Mouse (Mus musculus) E14TG2a.4 (cell line): Measurements from ENCODE around the gene Zcrb1.
"Not testable (repeated sequence)": the region's sequence is repeated elsewhere in the genome, so short reads cannot be mapped to it uniquely, and the experiment has no call there.

Experiments used
- H3K27me3 ChIP-seq: 2 replicates; pipeline ENCODE4 v1.6.1; 2014; ENCODE audit warnings: low read length, control low read depth; ENCODE audit not compliant: insufficient read depth
- H3K36me3 ChIP-seq: 2 replicates; pipeline ENCODE4 v1.6.1; 2014; ENCODE audit warnings: low read length, control low read depth; ENCODE audit not compliant: insufficient read depth
- H3K4me1 ChIP-seq: replicated peaks from 2 replicates; pipeline ENCODE4 v1.6.1; 2014; ENCODE audit warnings: low read depth, low read length, control low read depth
- H3K4me3 ChIP-seq: replicated peaks from 2 replicates; pipeline ENCODE4 v1.5.1; 2014; ENCODE audit warnings: mild to moderate bottlenecking, low read length
- H3K9me3 ChIP-seq: 2 replicates; pipeline ENCODE4 v1.6.1; 2014; ENCODE audit warnings: low read length, control low read depth
- CTCF ChIP-seq: conservative IDR thresholded peaks from 2 replicates; pipeline ENCODE4 v1.5.1; 2014; ENCODE audit warnings: low read length
- NANOG ChIP-seq: IDR thresholded peaks from 2 replicates; pipeline ENCODE4 v1.6.1; 2014; ENCODE audit warnings: borderline replicate concordance, low read length, mixed read lengths
- POU5F1 ChIP-seq: IDR thresholded peaks from 2 replicates; pipeline ENCODE4 v1.6.1; 2014; ENCODE audit warnings: low read length, borderline replicate concordance

The Zcrb1 gene

GRCm38 (mm10) chr15:93397269-93397668 lies 865 bp downstream of the Zcrb1 start:
- H3K9me3 ChIP-seq = no peaks in the 10 kb centered on the region
- TF ChIP-seq POU5F1 = no peak
- TF ChIP-seq NANOG = no peak
- no peak for TF ChIP-seq CTCF
- H3K4me3 ChIP-seq = peak overlapping the region; percentile 88

DNA sequence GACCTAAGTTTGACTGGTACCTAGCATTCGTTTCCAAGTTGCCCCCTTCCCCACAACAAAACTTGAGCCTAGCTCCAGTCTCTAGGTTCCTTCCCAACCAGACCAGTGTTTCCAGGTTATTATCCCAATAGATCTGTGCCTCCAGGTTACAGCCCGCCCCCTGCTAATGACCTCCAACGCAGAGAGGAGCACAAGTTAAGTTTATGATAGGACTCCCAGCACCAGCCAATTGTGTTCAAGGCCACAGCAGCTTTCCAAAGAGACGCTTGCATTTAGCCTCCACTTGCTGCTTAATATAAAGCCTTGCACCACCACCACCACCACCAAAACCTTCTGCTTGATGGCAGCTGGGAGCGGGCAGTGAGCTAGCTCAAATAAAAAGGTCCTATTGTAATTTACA lies 16.8 kb downstream of the Zcrb1 start:
- Histone ChIP-seq H3K4me3 (no peak overlapping the region), H3K9me3 (no peaks in the 10 kb centered on the region), H3K4me1 (0 out of 2 replicates have a peak, but pooled peaks cover 2% of the 10 kb centered on the region), H3K36me3 (peaks cover 2% of the 10 kb centered on the region), H3K27me3 (no peaks in the 10 kb centered on the region; the same call in 1 of the 2 replicates)
- TF ChIP-seq POU5F1 = no peak
- no peak for TF ChIP-seq NANOG
- no peak for TF ChIP-seq CTCF

More at GRCm38 (mm10) chr15:93397269-93397668, 865 bp downstream of the Zcrb1 start:
- peaks cover 61% of the 10 kb centered on the region for H3K27me3 ChIP-seq
- H3K36me3 ChIP-seq = peaks cover 15% of the 10 kb centered on the region
- peaks cover 23% of the 10 kb centered on the region for H3K4me1 ChIP-seq

DNA sequence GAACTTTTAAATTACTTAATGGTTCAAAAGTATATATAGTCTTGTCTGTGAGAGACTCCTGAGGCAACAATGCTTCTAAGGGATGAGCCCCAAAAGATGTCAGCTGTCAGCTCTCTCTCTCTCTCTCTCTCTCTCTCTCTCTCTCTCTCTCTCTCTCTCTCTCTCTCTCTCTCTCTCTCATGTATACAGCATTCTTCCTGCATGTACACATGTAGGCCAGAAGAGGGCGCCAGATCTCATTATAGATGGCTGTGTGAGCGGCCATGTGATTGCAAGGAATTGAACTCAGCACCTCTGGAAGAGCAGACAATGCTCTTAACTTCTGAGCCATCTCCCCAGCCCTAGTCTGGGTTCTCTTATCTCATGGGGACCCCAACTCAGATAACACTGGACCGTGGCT lies 19.0 kb downstream of the Zcrb1 start:
- H3K4me3 ChIP-seq = no peak overlapping the region
- no peaks in the 10 kb centered on the region; the same call in 1 of the 2 replicates for H3K27me3 ChIP-seq
- no peaks in the 10 kb centered on the region for H3K36me3 ChIP-seq
- H3K9me3 ChIP-seq = no peaks in the 10 kb centered on the region
- peak; percentile 34 for TF ChIP-seq CTCF
- TF ChIP-seq NANOG = no peak
- 0 out of 2 replicates have a peak, but pooled peaks cover 2% of the 10 kb centered on the region for H3K4me1 ChIP-seq

- H3K36me3 ChIP-seq = no peaks in the 10 kb centered on the region
- TF ChIP-seq POU5F1 (no peak), CTCF (no peak), NANOG (no peak)
- H3K27me3 ChIP-seq = no peaks in the 10 kb centered on the region
- no peaks in the 10 kb centered on the region for H3K4me1 ChIP-seq
- H3K4me3 ChIP-seq = no peak overlapping the region
- H3K9me3 ChIP-seq = no peaks in the 10 kb centered on the region
Observed at GRCm38 (mm10) chr15:93375696-93376095, 22.4 kb downstream of the Zcrb1 start.

DNA sequence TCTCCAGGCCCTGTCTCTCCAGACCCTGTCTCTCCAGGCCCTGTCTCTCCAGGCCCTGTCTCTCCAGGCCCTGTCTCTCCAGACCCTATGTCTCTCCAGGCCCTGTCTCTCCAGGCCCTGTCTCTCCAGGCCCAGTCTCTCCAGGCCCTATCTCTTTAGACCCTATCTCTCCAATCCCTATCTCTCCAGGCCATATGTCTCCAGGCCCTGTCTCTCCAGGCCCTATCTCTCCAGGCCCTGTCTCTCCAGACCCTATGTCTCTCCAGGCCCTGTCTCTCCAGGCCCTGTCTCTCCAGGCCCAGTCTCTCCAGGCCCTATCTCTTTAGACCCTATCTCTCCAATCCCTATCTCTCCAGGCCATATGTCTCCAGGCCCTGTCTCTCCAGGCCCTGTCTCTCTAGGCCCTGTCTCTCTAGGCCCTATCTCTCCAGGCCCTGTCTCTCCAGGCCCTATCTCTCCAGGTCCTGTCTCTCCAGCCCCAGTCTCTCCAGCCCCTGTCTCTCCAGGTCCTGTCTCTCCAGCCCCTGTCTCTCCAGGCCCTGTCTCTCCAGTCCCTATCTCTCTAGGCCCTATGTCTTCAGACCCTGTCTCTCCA lies 25.5 kb downstream of the Zcrb1 start:
- H3K36me3 ChIP-seq, H3K4me3 ChIP-seq, H3K9me3 ChIP-seq, H3K4me1 ChIP-seq: not testable (repeated sequence)
- H3K27me3 ChIP-seq = peaks cover 21% of the 10 kb centered on the region

DNA sequence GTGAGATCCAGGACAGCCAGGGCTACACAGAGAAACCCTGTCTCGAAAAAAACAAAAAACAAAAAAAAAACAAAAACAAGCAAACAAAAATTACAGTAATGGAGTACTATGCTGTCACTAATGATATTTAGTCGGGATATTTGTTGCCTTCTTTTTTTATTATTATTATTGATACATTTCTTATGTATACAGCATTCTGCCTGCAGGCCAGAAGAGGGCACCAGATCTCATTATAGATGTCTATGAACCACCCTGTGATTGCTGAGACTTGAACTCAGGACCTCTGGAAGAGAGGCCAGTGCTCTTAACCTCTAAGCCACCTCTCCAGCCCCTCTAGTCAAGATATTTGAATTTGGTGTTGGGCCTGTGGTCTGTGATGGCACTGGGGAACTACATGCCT lies 26.3 kb downstream of the Zcrb1 start:
- H3K36me3 ChIP-seq = no peaks in the 10 kb centered on the region
- TF ChIP-seq CTCF = no peak
- no peak for TF ChIP-seq NANOG
- TF ChIP-seq POU5F1 = no peak
- H3K4me3 ChIP-seq = no peak overlapping the region
- H3K27me3 ChIP-seq = peaks cover 24% of the 10 kb centered on the region
- peaks cover 4% of the 10 kb centered on the region for H3K4me1 ChIP-seq
- H3K9me3 ChIP-seq = no peaks in the 10 kb centered on the region

DNA sequence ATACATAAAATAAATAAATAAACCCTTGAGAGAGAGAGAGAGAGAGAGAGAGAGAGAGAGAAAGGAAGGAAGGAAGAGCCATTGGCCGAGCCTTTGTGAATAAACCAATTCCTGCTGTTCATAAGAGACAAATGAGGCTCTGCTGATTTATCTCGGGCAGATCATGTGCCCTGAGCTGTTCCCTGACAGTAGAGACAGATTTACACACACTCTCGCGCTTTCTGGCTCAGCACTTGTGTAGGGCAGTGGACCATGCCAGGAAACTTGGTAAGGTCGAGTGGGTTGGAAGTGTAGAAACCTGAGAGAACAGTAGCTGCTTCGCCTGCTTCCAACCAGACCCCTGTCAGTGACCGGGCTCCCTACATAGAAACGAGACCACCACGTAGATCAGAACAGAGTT lies 29.6 kb downstream of the Zcrb1 start:
- Histone ChIP-seq H3K4me1 (peaks cover 4% of the 10 kb centered on the region), H3K4me3 (no peak overlapping the region), H3K36me3 (no peaks in the 10 kb centered on the region), H3K27me3 (peaks cover 24% of the 10 kb centered on the region), H3K9me3 (no peaks in the 10 kb centered on the region)
- TF ChIP-seq NANOG = no peak
- TF ChIP-seq POU5F1 = no peak
- TF ChIP-seq CTCF = no peak

DNA sequence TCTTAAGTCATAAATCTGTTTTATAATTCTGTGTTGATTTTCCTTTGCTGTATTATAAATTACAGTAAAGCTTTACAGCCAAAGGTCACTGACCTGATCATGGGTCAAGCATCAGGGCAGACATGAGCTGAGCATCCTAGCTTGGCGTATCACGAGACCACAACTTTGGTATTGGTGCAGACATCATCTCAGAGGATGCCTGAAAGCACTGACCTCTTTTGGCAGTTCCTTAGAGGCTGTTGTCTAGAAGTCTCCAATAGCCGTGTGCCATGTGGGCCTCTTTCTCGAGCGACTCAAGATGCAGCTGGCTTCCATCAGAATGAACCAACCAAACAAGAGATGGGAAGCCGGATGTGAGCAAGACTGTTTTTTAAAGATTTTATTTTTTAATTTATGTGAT lies 32.6 kb downstream of the Zcrb1 start:
- no peaks in the 10 kb centered on the region for H3K9me3 ChIP-seq
- peaks cover 4% of the 10 kb centered on the region for H3K4me1 ChIP-seq
- H3K27me3 ChIP-seq = peaks cover 24% of the 10 kb centered on the region
- TF ChIP-seq POU5F1 = no peak
- TF ChIP-seq NANOG = no peak
- no peaks in the 10 kb centered on the region for H3K36me3 ChIP-seq
- no peak overlapping the region for H3K4me3 ChIP-seq

DNA sequence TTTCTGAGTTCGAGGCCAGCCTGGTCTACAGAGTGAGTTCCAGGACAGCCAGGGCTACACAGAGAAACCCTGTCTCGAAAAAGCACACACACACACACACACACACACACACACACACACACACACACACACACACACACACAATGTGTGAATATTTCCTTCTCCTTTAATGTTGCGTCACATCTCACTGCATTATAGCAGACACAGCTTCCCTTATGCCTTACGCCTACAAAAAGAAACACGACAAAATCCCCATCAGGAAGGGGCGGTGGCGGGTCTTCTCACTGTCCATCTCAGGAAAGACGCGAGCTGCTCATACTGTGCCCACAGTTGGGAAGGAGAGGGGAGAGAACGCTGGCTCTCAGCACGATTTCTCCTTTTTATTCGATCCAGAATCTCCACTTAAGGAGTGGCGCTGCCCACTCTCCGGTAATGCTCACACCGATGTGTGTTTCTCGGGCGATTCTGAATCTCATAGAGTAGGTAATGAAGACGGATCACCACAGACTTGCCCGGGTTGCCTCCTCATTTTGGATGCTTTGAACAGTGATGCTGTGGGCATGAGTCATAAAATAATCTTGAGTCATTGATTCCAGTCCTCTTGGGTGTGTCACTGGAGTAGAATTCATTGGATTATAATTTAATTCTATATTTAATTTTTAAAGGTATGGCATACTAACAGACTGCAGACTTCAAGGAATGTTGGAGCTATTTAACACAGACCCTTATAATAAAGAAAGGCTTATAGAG lies 39.6 kb downstream of the Zcrb1 start:
- no peaks in the 10 kb centered on the region for H3K36me3 ChIP-seq
- no peaks in the 10 kb centered on the region for H3K27me3 ChIP-seq
- TF ChIP-seq NANOG (no peak), CTCF (no peak), POU5F1 (no peak)
- no peaks in the 10 kb centered on the region; the same call in 1 of the 2 replicates for H3K9me3 ChIP-seq
- no peak overlapping the region for H3K4me3 ChIP-seq
- H3K4me1 ChIP-seq = no peaks in the 10 kb centered on the region
